Mouse (Mus musculus): ENCODE results near the gene Selenot. TPM values are rescaled to one million over a fixed set of nuclear protein-coding genes. Genes with fewer than 3 reads are reported as not detected.

The Selenot gene
- polyA plus RNA-seq, 1 experiment from 2014 or later = 18.1 TPM

Other genes starting within 250 kb of the Selenot start
- 6.3 and 6.6 TPM in 2 replicates for gene Tsc22d2, start 161.9 kb upstream of the Selenot start, polyA plus RNA-seq (2016; fragmentation: Nextera tagmentation; extraction: Ambion mirVana)
- 57.0 and 58.1 TPM in 2 replicates for gene Eif2a, start 50.8 kb upstream of the Selenot start, polyA plus RNA-seq (2016; fragmentation: Nextera tagmentation; extraction: Ambion mirVana)
- 142 and 146 TPM in 2 replicates for gene Serp1, start 50.7 kb upstream of the Selenot start, polyA plus RNA-seq (2016; fragmentation: Nextera tagmentation; extraction: Ambion mirVana)
- gene Erich6, start 60.6 kb downstream of the Selenot start, polyA plus RNA-seq (2016; fragmentation: Nextera tagmentation; extraction: Ambion mirVana) = not detected in 2 replicates
- gene Siah2, start 115.8 kb downstream of the Selenot start, polyA plus RNA-seq (2016; fragmentation: Nextera tagmentation; extraction: Ambion mirVana) = 2.0 and 2.7 TPM in 2 replicates
- not detected in 2 replicates for gene Mindy4b-ps, start 245.7 kb downstream of the Selenot start, polyA plus RNA-seq (2016; fragmentation: Nextera tagmentation; extraction: Ambion mirVana)